Mouse (Mus musculus) layer of hippocampus, postnatal 10 days (tissue): ENCODE data around the gene Psmc3. TPM values are rescaled to one million over a fixed set of nuclear protein-coding genes. Genes with fewer than 3 reads are reported as not detected.

Experiments
- DNase-seq, 2 experiments: peaks; one replicate each; pipeline ENCODE4 v3.0.0; 2021; ENCODE audit warnings: low spot score in 2 of 2
- total RNA-seq, 2 experiments: library from RNA; stranded (reverse); gene quantifications; 2 replicates each; pipeline ENCODE4 v1.2.3; 2021

Psmc3 gene
- total RNA-seq, 2 experiments from 2014 or later = 190 to 221 TPM

- no peak for DNase-seq
Measured at GRCm38 (mm10) chr2:91052752-91053151, 1.1 kb upstream of the Psmc3 start.

- DNase-seq = no peak
Measured at GRCm38 (mm10) chr2:91053181-91053933, 452 bp upstream of the Psmc3 start.

GRCm38 (mm10) chr2:91058435-91058834 is 4.6 kb downstream of the Psmc3 start:
- DNase-seq = no peak

GRCm38 (mm10) chr2:91059376-91059775 is 5.6 kb downstream of the Psmc3 start:
- no peak for DNase-seq

- DNase-seq = peak; percentile 81 to 83
Measured at GRCm38 (mm10) chr2:91060544-91061355, 6.9 kb downstream of the Psmc3 start.

- DNase-seq = no peak
Measured at GRCm38 (mm10) chr2:91061849-91062481, 8.2 kb downstream of the Psmc3 start.

- DNase-seq = no peak
Measured at GRCm38 (mm10) chr2:91062779-91063606, 9.2 kb downstream of the Psmc3 start.

GRCm38 (mm10) chr2:91064211-91064610 is 10.4 kb downstream of the Psmc3 start:
- DNase-seq = no peak

- peak; percentile 53 to 70 for DNase-seq
Measured at GRCm38 (mm10) chr2:91065544-91065943, 11.7 kb downstream of the Psmc3 start.

GRCm38 (mm10) chr2:91066455-91066854 is 12.6 kb downstream of the Psmc3 start:
- no peak for DNase-seq

- DNase-seq = no peak
Measured at GRCm38 (mm10) chr2:91068162-91068871, 14.5 kb downstream of the Psmc3 start.

GRCm38 (mm10) chr2:91068872-91069165 is 15.0 kb downstream of the Psmc3 start:
- peak in 1 of 2 experiments; percentile 38 for DNase-seq

- no peak for DNase-seq
Measured at GRCm38 (mm10) chr2:91069306-91070000, 15.6 kb downstream of the Psmc3 start.

GRCm38 (mm10) chr2:91070076-91070800 is 16.4 kb downstream of the Psmc3 start, which contains the start of gene Slc39a13:
Gene Slc39a13 (minus strand): TSS chr2:91070417.
- DNase-seq = peak; percentile 98 to 99

- no peak for DNase-seq
Measured at GRCm38 (mm10) chr2:91071059-91071458, 17.2 kb downstream of the Psmc3 start.

GRCm38 (mm10) chr2:91072092-91072491 is 18.3 kb downstream of the Psmc3 start:
- DNase-seq = no peak

GRCm38 (mm10) chr2:91077957-91078313 is 24.1 kb downstream of the Psmc3 start:
- DNase-seq = no peak

- no peak for DNase-seq
Measured at GRCm38 (mm10) chr2:91078314-91079025, 24.7 kb downstream of the Psmc3 start.

GRCm38 (mm10) chr2:91079026-91079384 is 25.2 kb downstream of the Psmc3 start:
- DNase-seq = no peak
